Mouse (Mus musculus) lung, adult 2 months (tissue): Measurements from ENCODE around the gene Evx1.

Experiments used
- CTCF ChIP-seq: fragments of 200-500 bp; IDR thresholded peaks from 2 replicates; pipeline ENCODE4 v1.5.1; 2011; ENCODE audit warnings: mild to moderate bottlenecking, low read length, control low read depth; ENCODE audit not compliant: insufficient read depth
- POLR2A ChIP-seq: fragments of 200-500 bp; IDR thresholded peaks from 2 replicates; pipeline ENCODE4 v1.6.1; 2011; ENCODE audit warnings: low read depth, mild to moderate bottlenecking, control low read depth, low read length, borderline replicate concordance; ENCODE audit errors: extremely low read depth

- TF ChIP-seq CTCF: no peak
- TF ChIP-seq POLR2A: no peak
Observed at GRCm38 (mm10) chr6:52264106-52264790, 49.0 kb upstream of the Evx1 start.
